Mouse (Mus musculus) heart, adult 2 months (tissue): ENCODE results near the gene Gpr15. TPM values are rescaled to one million over a fixed set of nuclear protein-coding genes. Genes with fewer than 3 reads are reported as not detected.

Experiments
- DNase-seq, 2 experiments: peaks; one replicate each; pipeline ENCODE4 v3.0.0; 2021
- H3K27ac ChIP-seq: fragments of 200-600 bp; 2 replicates; pipeline ENCODE4 v1.8.1; 2022
- H3K27me3 ChIP-seq: fragments of 200-500 bp; 2 replicates; pipeline ENCODE4 v1.6.1; 2012; ENCODE audit warnings: mild to moderate bottlenecking, low read length, inconsistent platforms, mixed read lengths; ENCODE audit not compliant: control insufficient read depth, insufficient read depth
- H3K36me3 ChIP-seq: fragments of 200-500 bp; 2 replicates; pipeline ENCODE4 v1.6.1; 2012; ENCODE audit warnings: low read length, inconsistent platforms; ENCODE audit not compliant: control insufficient read depth, insufficient read depth
- H3K4me1 ChIP-seq: fragments of 200-500 bp; 2 replicates; pipeline ENCODE4 v1.6.1; 2011; ENCODE audit warnings: low read length; ENCODE audit not compliant: control insufficient read depth, insufficient read depth
- H3K4me3 ChIP-seq: fragments of 200-600 bp; 2 replicates; pipeline ENCODE4 v1.8.1; 2022
- H3K79me2 ChIP-seq: fragments of 200-500 bp; replicated peaks from 2 replicates; pipeline ENCODE4 v1.6.1; 2012; ENCODE audit warnings: mild to moderate bottlenecking, inconsistent platforms, low read length, moderate library complexity, mixed read lengths; ENCODE audit not compliant: control insufficient read depth, insufficient read depth
- H3K9ac ChIP-seq: fragments of 200-500 bp; 2 replicates; pipeline ENCODE4 v1.6.1; 2012; ENCODE audit warnings: low read depth, mild to moderate bottlenecking, control low read depth, inconsistent platforms, low read length, mixed read lengths
- CTCF ChIP-seq: fragments of 200-600 bp; IDR thresholded peaks from 2 replicates; pipeline ENCODE4 v1.8.1; 2022; ENCODE audit warnings: antibody characterized with exemption, mild to moderate bottlenecking, moderate library complexity
- EP300 ChIP-seq: fragments of 200-500 bp; IDR thresholded peaks from 2 replicates; pipeline ENCODE4 v1.6.1; 2011; ENCODE audit warnings: low read depth, low read length, control low read depth; ENCODE audit not compliant: insufficient read depth
- POLR2A ChIP-seq: fragments of 200-500 bp; IDR thresholded peaks from 2 replicates; pipeline ENCODE4 v1.6.1; 2011; ENCODE audit warnings: mild to moderate bottlenecking, low read depth, low read length, control low read depth; ENCODE audit not compliant: insufficient read depth
- WGBS: fragments of 180-500 bp; shearing (Covaris S2); methylation state at CpG from one replicate; pipeline ENCODE4 v1.1.7; 2018; 5-methylcytosine and 5-hydroxymethylcytosine counted together
- intact Hi-C: fragments of 180-260 bp; cut with DNase I; formaldehyde crosslinking; loops from one replicate; pipeline ENCODE4 v1.15.1; 2025
- polyA plus RNA-seq: library from polyadenylated mRNA; depleted of rRNA; stranded (reverse); fragments of >200 nt; gene quantifications from 2 replicates; pipeline ENCODE4 v1.2.3, GENCODE M21; 2012
- total RNA-seq, 2 experiments: library from RNA; stranded (reverse); gene quantifications; 2 replicates each; pipeline ENCODE4 v1.2.3; 2021

Gpr15 gene
- total and polyA plus RNA-seq, 3 experiments = 0.08 TPM; not detected in 2

- Histone ChIP-seq H3K27me3 (no peaks in the 10 kb centered on the region), H3K36me3 (no peaks in the 10 kb centered on the region), H3K79me2 (no peaks in the 10 kb centered on the region), H3K4me1 (peaks cover 2% of the 10 kb centered on the region), H3K4me3 (no peak overlapping the region), H3K9ac (no peak overlapping the region), H3K27ac (no peak overlapping the region)
- no peak for TF ChIP-seq EP300
- 88% methylated on average over 6 of the region's 6 CpGs for WGBS
- no peak for DNase-seq
- intact Hi-C loops = no loop called here
Observed at GRCm38 (mm10) chr16:58682046-58682445, 36.8 kb downstream of the Gpr15 start.

- DNase-seq = no peak
- Histone ChIP-seq H3K4me3 (no peak overlapping the region), H3K79me2 (no peaks in the 10 kb centered on the region), H3K4me1 (no peaks in the 10 kb centered on the region), H3K27me3 (no peaks in the 10 kb centered on the region), H3K9ac (no peak overlapping the region), H3K27ac (no peak overlapping the region), H3K36me3 (peaks cover 4% of the 10 kb centered on the region)
- peak; percentile 37 for TF ChIP-seq CTCF
- TF ChIP-seq EP300 = no peak
- TF ChIP-seq POLR2A = no peak
- intact Hi-C loops = no loop called here
- 61% methylated on average over 7 of the region's 7 CpGs for WGBS
Observed at GRCm38 (mm10) chr16:58678660-58679059, 40.2 kb downstream of the Gpr15 start.

DNA sequence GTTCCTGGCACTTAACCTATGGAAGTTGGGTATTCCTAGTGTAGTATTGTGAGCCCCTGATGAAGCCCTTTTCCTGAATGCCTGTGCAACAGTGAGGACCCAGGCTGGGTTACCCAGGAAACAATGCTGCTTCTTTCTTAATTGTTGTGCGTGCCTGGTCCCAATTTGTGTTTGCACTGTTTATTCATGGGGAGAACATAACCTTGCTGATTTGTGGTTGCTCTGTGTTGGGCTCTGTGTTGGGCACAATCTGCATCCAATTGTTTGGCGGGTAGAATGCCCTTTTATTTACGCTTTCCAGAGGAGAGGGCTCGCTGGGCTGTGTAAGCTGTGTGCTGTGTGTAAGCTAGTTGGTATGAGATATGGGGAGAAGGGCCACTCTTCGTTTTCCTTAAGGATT, 41.4 kb downstream of the Gpr15 start:
- 89% methylated on average over 5 of the region's 5 CpGs for WGBS
- intact Hi-C loops = no loop called here

DNA sequence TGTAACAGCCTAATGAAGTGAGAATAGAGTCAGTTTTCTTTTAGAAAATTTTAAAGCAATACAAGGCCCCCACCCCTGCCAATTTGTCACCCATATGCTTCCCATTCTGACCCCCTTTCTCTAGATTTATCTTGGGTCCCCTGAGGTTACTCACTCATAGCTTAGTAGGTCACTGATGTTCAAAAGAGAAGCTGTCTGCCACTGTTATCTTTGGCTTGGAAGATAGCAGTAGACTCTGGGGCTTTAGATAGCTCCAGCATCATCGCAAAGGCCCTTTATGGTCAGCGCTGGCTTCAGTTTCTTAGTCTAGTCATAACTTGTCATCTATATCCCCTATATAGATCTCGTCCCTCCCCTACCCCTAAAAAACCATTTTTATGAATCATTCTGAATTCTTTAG, 42.2 kb downstream of the Gpr15 start:
- no peak for DNase-seq
- no peaks in the 10 kb centered on the region for H3K27me3 ChIP-seq
- TF ChIP-seq POLR2A = no peak
- TF ChIP-seq CTCF = no peak
- no peak for TF ChIP-seq EP300
- no peaks in the 10 kb centered on the region for H3K79me2 ChIP-seq
- H3K36me3 ChIP-seq = peaks cover 4% of the 10 kb centered on the region
- no peak overlapping the region for H3K27ac ChIP-seq
- H3K4me3 ChIP-seq = no peak overlapping the region
- WGBS = 58% methylated on average over 3 of the region's 3 CpGs
- intact Hi-C loops = no loop called here
- no peak overlapping the region for H3K9ac ChIP-seq
- H3K4me1 ChIP-seq = no peaks in the 10 kb centered on the region

More for the DNA sequence above, 41.4 kb downstream of the Gpr15 start:
- Histone ChIP-seq H3K79me2 (no peaks in the 10 kb centered on the region), H3K27me3 (no peaks in the 10 kb centered on the region), H3K36me3 (peaks cover 4% of the 10 kb centered on the region), H3K9ac (no peak overlapping the region), H3K27ac (no peak overlapping the region), H3K4me3 (no peak overlapping the region), H3K4me1 (no peaks in the 10 kb centered on the region)
- DNase-seq = no peak
- no peak for TF ChIP-seq EP300
- TF ChIP-seq CTCF = no peak
- no peak for TF ChIP-seq POLR2A

DNA sequence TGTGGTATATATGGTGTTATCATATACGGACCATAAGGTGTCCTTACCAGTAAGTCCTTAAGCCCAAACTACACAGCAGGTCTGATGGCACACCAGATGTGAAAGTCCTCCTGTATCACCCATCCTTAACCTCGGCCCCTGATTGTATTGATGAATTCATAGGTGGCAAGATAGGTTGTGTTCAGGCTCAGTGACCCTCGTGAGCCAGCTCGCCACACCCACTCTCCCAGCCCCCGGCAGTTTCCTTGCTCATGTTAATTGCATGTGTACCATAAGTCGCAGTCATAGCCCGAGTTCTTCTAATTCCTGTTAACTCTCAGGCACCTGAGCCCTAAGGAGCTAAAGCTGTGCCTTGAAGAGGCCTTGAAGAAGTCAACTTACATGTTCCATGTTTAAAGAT, 42.7 kb downstream of the Gpr15 start:
- Histone ChIP-seq H3K36me3 (peaks cover 4% of the 10 kb centered on the region), H3K9ac (no peak overlapping the region), H3K4me1 (no peaks in the 10 kb centered on the region), H3K27me3 (no peaks in the 10 kb centered on the region), H3K27ac (no peak overlapping the region), H3K4me3 (no peak overlapping the region), H3K79me2 (no peaks in the 10 kb centered on the region)
- TF ChIP-seq CTCF = no peak
- no peak for TF ChIP-seq POLR2A
- no peak for TF ChIP-seq EP300
- WGBS = 75% methylated on average over 7 of the region's 7 CpGs
- no peak for DNase-seq
- intact Hi-C loops = no loop called here

GRCm38 (mm10) chr16:58675256-58675655, 43.6 kb downstream of the Gpr15 start:
- Histone ChIP-seq H3K4me1 (peaks cover 1% of the 10 kb centered on the region), H3K9ac (no peak overlapping the region), H3K36me3 (peaks cover 4% of the 10 kb centered on the region), H3K27ac (no peak overlapping the region), H3K27me3 (no peaks in the 10 kb centered on the region), H3K4me3 (no peak overlapping the region), H3K79me2 (0 out of 2 replicates have a peak, but pooled peaks cover 1% of the 10 kb centered on the region)
- DNase-seq = no peak
- TF ChIP-seq CTCF (no peak), EP300 (no peak), POLR2A (no peak)
- intact Hi-C loops = no loop called here
- WGBS = 89% methylated on average over 13 of the region's 13 CpGs
